Mouse (Mus musculus): ENCODE measurements around the gene Tasp1. TPM values are rescaled to one million over a fixed set of nuclear protein-coding genes. Genes with fewer than 3 reads are reported as not detected.
"Not testable (repeated sequence)": the region's sequence is repeated elsewhere in the genome, so short reads cannot be mapped to it uniquely, and the experiment has no call there.

Gene Tasp1
- total RNA-seq, 2 experiments from 2014 or later, result 1.9 to 6.5 TPM

GRCm38 (mm10) chr2:140060092-140060867, 6.3 kb downstream of the Tasp1 start:
- 0 out of 2 replicates have a peak, but pooled peaks have one; percentile 28 for ATAC-seq (replicated peaks; ENCODE audit: low FRiP score, poor library complexity, severe bottlenecking)

- ATAC-seq (replicated peaks; ENCODE audit: low FRiP score, poor library complexity, severe bottlenecking), result peak; percentile 40; the same call in 1 of the 2 replicates
Observed at GRCm38 (mm10) chr2:140058125-140058524, 8.5 kb downstream of the Tasp1 start.

GRCm38 (mm10) chr2:140051607-140052126, 14.9 kb downstream of the Tasp1 start:
- ATAC-seq (replicated peaks; ENCODE audit: low FRiP score, poor library complexity, severe bottlenecking), result no peak

- ATAC-seq (replicated peaks; ENCODE audit: low FRiP score, poor library complexity, severe bottlenecking), result no peak
Observed at GRCm38 (mm10) chr2:140042522-140043131, 24.0 kb downstream of the Tasp1 start.

GRCm38 (mm10) chr2:140042081-140042480, 24.5 kb downstream of the Tasp1 start:
- ATAC-seq (replicated peaks; ENCODE audit: low FRiP score, poor library complexity, severe bottlenecking), result no peak

- no peak for ATAC-seq (replicated peaks; ENCODE audit: low FRiP score, poor library complexity, severe bottlenecking)
Observed at GRCm38 (mm10) chr2:140037459-140037858, 29.1 kb downstream of the Tasp1 start.

- ATAC-seq (replicated peaks; ENCODE audit: low FRiP score, poor library complexity, severe bottlenecking), result no peak
Observed at GRCm38 (mm10) chr2:140036854-140037253, 29.8 kb downstream of the Tasp1 start.

GRCm38 (mm10) chr2:140024937-140025336, 41.7 kb downstream of the Tasp1 start:
- ATAC-seq (replicated peaks; ENCODE audit: low FRiP score, poor library complexity, severe bottlenecking), result no peak

- no peak for ATAC-seq (replicated peaks; ENCODE audit: low FRiP score, poor library complexity, severe bottlenecking)
Observed at GRCm38 (mm10) chr2:140007406-140007805, 59.2 kb downstream of the Tasp1 start.

GRCm38 (mm10) chr2:139998170-139998569, 68.4 kb downstream of the Tasp1 start:
- no peak for ATAC-seq (replicated peaks; ENCODE audit: low FRiP score, poor library complexity, severe bottlenecking)

- ATAC-seq (replicated peaks; ENCODE audit: low FRiP score, poor library complexity, severe bottlenecking), result not testable (repeated sequence)
Observed at GRCm38 (mm10) chr2:139989907-139990306, 76.7 kb downstream of the Tasp1 start.

GRCm38 (mm10) chr2:139967451-139967850, 99.2 kb downstream of the Tasp1 start:
- ATAC-seq (replicated peaks; ENCODE audit: low FRiP score, poor library complexity, severe bottlenecking), result no peak

- ATAC-seq (replicated peaks; ENCODE audit: low FRiP score, poor library complexity, severe bottlenecking), result no peak
Observed at GRCm38 (mm10) chr2:139966288-139966687, 100.3 kb downstream of the Tasp1 start.

GRCm38 (mm10) chr2:139948843-139949242, 117.8 kb downstream of the Tasp1 start:
- no peak for ATAC-seq (replicated peaks; ENCODE audit: low FRiP score, poor library complexity, severe bottlenecking)

GRCm38 (mm10) chr2:139937581-139937980, 129.0 kb downstream of the Tasp1 start:
- no peak for ATAC-seq (replicated peaks; ENCODE audit: low FRiP score, poor library complexity, severe bottlenecking)

GRCm38 (mm10) chr2:139934577-139934976, 132.0 kb downstream of the Tasp1 start:
- no peak for ATAC-seq (replicated peaks; ENCODE audit: low FRiP score, poor library complexity, severe bottlenecking)

- ATAC-seq (replicated peaks; ENCODE audit: low FRiP score, poor library complexity, severe bottlenecking), result no peak
Observed at GRCm38 (mm10) chr2:139934033-139934572, 132.5 kb downstream of the Tasp1 start.

- no peak for ATAC-seq (replicated peaks; ENCODE audit: low FRiP score, poor library complexity, severe bottlenecking)
Observed at GRCm38 (mm10) chr2:139932211-139932610, 134.4 kb downstream of the Tasp1 start.

GRCm38 (mm10) chr2:139924937-139925336, 141.7 kb downstream of the Tasp1 start:
- no peak for ATAC-seq (replicated peaks; ENCODE audit: low FRiP score, poor library complexity, severe bottlenecking)

GRCm38 (mm10) chr2:139921395-139921794, 145.2 kb downstream of the Tasp1 start:
- not testable (repeated sequence) for ATAC-seq (replicated peaks; ENCODE audit: low FRiP score, poor library complexity, severe bottlenecking)

- no peak for ATAC-seq (replicated peaks; ENCODE audit: low FRiP score, poor library complexity, severe bottlenecking)
Observed at GRCm38 (mm10) chr2:139919757-139920156, 146.8 kb downstream of the Tasp1 start.

All from erythroblast, adult 5-6 weeks (primary cell).